Mouse (Mus musculus) gastrocnemius, adult 2 months (tissue): Measurements from ENCODE around the gene Wwp2. TPM values are rescaled to one million over a fixed set of nuclear protein-coding genes. Genes with fewer than 3 reads are reported as not detected.
A peak's percentile ranks its signal among the peaks of the same experiment; 100 is the strongest.

Source experiments
- DNase-seq: peaks from one replicate; pipeline ENCODE4 v3.0.0; 2022
- H3K27ac ChIP-seq: fragments of 200-600 bp; 2 replicates; pipeline ENCODE4 v1.8.1; 2022; ENCODE audit warnings: mild to moderate bottlenecking
- H3K4me3 ChIP-seq: fragments of 200-600 bp; 2 replicates; pipeline ENCODE4 v1.8.1; 2022; ENCODE audit warnings: mild to moderate bottlenecking, moderate library complexity
- CTCF ChIP-seq: fragments of 200-600 bp; IDR thresholded peaks from 2 replicates; pipeline ENCODE4 v1.8.1; 2022; ENCODE audit warnings: antibody characterized with exemption, mild to moderate bottlenecking, moderate library complexity
- intact Hi-C: fragments of 180-260 bp; cut with DNase I; formaldehyde crosslinking; loops from one replicate; pipeline ENCODE4 v1.15.1; 2025
- total RNA-seq, 2 experiments: library from RNA; stranded (reverse); gene quantifications; 2 replicates each; pipeline ENCODE4 v1.2.3; 2021

The Wwp2 gene
- total RNA-seq, 2 experiments from 2014 or later: 15.0 to 16.9 TPM

- no peak for TF ChIP-seq CTCF
- Histone ChIP-seq H3K27ac (no peak overlapping the region), H3K4me3 (no peak overlapping the region)
- no peak for DNase-seq
- intact Hi-C loops: no loop called here
These were observed 68.2 kb downstream of the Wwp2 start for GRCm38 (mm10) chr8:107504239-107504985.

GRCm38 (mm10) chr8:107505271-107505670 lies 69.1 kb downstream of the Wwp2 start:
- Histone ChIP-seq H3K4me3 (no peak overlapping the region), H3K27ac (no peak overlapping the region)
- intact Hi-C loops: no loop called here
- DNase-seq: no peak
- TF ChIP-seq CTCF: no peak

GRCm38 (mm10) chr8:107507019-107507418 lies 70.9 kb downstream of the Wwp2 start:
- no peak for DNase-seq
- intact Hi-C loops: no loop called here
- Histone ChIP-seq H3K4me3 (no peak overlapping the region), H3K27ac (no peak overlapping the region)
- TF ChIP-seq CTCF: no peak

- no peak overlapping the region for H3K4me3 ChIP-seq
- H3K27ac ChIP-seq: no peak overlapping the region
- DNase-seq: no peak
- TF ChIP-seq CTCF: no peak
- intact Hi-C loops: no loop called here
These were observed 74.0 kb downstream of the Wwp2 start for GRCm38 (mm10) chr8:107510204-107510603.

- H3K27ac ChIP-seq: no peak overlapping the region
- no peak for TF ChIP-seq CTCF
- DNase-seq: no peak
- no peak overlapping the region for H3K4me3 ChIP-seq
- intact Hi-C loops: no loop called here
These were observed 74.6 kb downstream of the Wwp2 start for GRCm38 (mm10) chr8:107510766-107511165.

GRCm38 (mm10) chr8:107513249-107513648 lies 77.1 kb downstream of the Wwp2 start:
- TF ChIP-seq CTCF: no peak
- no peak overlapping the region for H3K27ac ChIP-seq
- no peak overlapping the region for H3K4me3 ChIP-seq
- no peak for DNase-seq
- intact Hi-C loops: no loop called here

GRCm38 (mm10) chr8:107514949-107515721 lies 79.0 kb downstream of the Wwp2 start:
- no peak overlapping the region for H3K4me3 ChIP-seq
- no peak for DNase-seq
- no peak for TF ChIP-seq CTCF
- intact Hi-C loops: no loop called here
- no peak overlapping the region for H3K27ac ChIP-seq

GRCm38 (mm10) chr8:107518726-107519125 lies 82.6 kb downstream of the Wwp2 start:
- no peak for TF ChIP-seq CTCF
- H3K27ac ChIP-seq: peak overlapping the region; percentile 76; the same call in 1 of the 2 replicates
- intact Hi-C loops: loop anchor here (2.0 kb wide), 1 partner anchor 20 kb away; no protein-coding TSS in a partner anchor
- DNase-seq: no peak
- H3K4me3 ChIP-seq: no peak overlapping the region

- Histone ChIP-seq H3K4me3 (no peak overlapping the region), H3K27ac (peak overlapping the region; percentile 76)
- intact Hi-C loops: loop anchor here (2.0 kb wide), 1 partner anchor 21 kb away; no protein-coding TSS in a partner anchor
- no peak for TF ChIP-seq CTCF
- peak; percentile 39 for DNase-seq
These were observed 83.7 kb downstream of the Wwp2 start for GRCm38 (mm10) chr8:107519860-107520259.

GRCm38 (mm10) chr8:107521788-107522554 lies 85.8 kb downstream of the Wwp2 start:
- intact Hi-C loops: no loop called here
- no peak for DNase-seq
- no peak overlapping the region for H3K27ac ChIP-seq

GRCm38 (mm10) chr8:107522555-107522833 lies 86.3 kb downstream of the Wwp2 start:
- DNase-seq: no peak
- no peak for TF ChIP-seq CTCF
- H3K27ac ChIP-seq: no peak overlapping the region
- intact Hi-C loops: no loop called here
- no peak overlapping the region for H3K4me3 ChIP-seq

More at GRCm38 (mm10) chr8:107521788-107522554, 85.8 kb downstream of the Wwp2 start:
- no peak for TF ChIP-seq CTCF
- no peak overlapping the region for H3K4me3 ChIP-seq

- TF ChIP-seq CTCF: no peak
- intact Hi-C loops: no loop called here
- Histone ChIP-seq H3K27ac (no peak overlapping the region), H3K4me3 (no peak overlapping the region)
- no peak for DNase-seq
These were observed 88.4 kb downstream of the Wwp2 start for GRCm38 (mm10) chr8:107524535-107524934.

- intact Hi-C loops: no loop called here
- no peak for TF ChIP-seq CTCF
These were observed 92.6 kb downstream of the Wwp2 start for GRCm38 (mm10) chr8:107528786-107529185.

More at GRCm38 (mm10) chr8:107528786-107529185, 92.6 kb downstream of the Wwp2 start:
- DNase-seq: no peak
- Histone ChIP-seq H3K27ac (no peak overlapping the region), H3K4me3 (no peak overlapping the region)
